Mouse (Mus musculus) lung, postnatal 4 days (tissue): ENCODE measurements at regions not wholly inside any gene's neighbourhood (a gene's known extent, or its start where the extent isn't known, plus 50 kb on each side); places are given as distances from the start of the nearest gene placed in this dataset.
A peak's percentile ranks its signal among the peaks of the same experiment; 100 is the strongest.

Source experiments
- DNase-seq, 2 experiments: peaks; one replicate each; pipeline ENCODE4 v3.0.0; 2021

DNA sequence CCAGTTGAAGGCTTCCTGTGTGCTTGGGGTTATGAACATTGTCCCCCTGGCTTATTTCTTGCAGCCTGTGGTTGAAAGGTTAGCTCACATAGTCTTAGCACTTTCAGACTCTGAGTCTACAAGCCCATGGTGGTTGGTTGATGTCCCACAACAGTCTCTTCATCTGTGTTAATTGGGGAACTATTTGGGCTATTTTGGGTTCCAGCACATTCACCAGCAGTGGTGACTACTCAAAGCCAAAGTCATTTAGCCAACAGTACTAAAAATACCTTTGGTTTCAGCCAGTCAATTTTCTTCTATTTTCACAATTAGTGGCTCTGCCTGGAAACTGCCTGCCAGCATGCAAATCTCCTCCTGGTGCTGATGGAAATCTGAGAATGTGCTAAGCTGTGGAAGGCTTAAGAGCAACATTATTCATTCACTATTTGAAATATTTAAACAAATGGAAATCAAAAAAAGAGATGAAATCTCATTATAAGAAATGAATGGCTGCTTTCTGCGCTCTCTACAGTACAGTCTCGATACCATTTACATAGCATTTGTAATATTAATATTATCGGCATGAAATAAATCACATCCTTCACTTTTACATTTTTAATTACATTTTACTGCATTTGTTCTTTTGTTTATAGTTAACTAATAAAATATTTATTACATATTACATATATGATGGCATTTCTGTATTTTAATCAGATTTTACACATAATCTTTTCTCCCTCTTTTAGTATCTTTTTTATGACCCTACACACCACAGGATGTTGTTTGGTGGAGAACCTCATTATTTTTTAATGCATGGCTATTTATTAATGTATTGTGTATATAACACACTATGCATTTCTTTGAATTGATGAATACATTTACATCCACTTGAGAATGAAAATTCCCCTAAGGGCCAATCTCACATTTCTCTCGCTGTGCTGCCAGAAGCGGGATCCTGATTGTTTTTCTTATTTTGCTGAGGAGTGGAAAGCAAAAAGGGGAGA, 1023.5 kb downstream of the Car8 start:
- DNase-seq, result no peak

DNA sequence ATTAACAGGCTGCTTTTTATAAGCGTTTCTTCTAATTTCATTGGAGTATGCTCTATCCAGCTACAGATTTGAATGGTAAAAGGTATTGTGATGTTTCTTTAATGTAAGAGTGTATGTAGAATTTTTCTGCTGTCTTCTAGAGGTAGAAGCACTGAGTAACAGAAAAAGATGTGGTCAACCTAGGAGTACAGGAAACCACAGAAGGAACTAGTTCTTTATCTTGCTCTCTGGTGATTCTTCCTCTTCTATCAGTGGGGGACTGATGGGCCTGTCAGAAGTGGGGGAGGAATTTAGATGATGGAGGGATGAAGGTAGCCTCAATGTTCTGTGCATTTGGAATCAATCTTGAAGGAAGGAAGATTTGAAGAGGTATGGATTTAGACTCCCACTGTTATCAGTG, 1031.9 kb downstream of the Car8 start:
- DNase-seq, result no peak

DNA sequence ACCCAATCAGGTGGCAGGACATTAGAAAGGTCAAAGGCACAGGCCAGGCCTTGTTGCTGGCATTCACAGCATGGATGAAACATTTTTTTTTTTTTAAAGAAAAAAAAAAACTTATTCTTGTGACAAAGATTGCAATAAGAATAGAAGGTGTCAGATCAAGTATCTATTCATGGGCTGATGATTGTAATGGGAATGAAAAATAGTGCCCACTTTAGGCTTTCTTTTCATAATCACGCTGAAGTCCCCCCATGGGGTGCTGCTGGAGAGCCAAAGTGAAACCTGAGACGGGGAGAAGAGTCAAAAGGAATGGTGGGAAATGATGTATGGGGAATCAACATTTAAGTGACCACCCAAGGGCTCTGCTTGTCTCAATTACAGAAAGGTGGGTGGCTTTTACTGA, 1037.0 kb downstream of the Car8 start:
- DNase-seq, result no peak

DNA sequence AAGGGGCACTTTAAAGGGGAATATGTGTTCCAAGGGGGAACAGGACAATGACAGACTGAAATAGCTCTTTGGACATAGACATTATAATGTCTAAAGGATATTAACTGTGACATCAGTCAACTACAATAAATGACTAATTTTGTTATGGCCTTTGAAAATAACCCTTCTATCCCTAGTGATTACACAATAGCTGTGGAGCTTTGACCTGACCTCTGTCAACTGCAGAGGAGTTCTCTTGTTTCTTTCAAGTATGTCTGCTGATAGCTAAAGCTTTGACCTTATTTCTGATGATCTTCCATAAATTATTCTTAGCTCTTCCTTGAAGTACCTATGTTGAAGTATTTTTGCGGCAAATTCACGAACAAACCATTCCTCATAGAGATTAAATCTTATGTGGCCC, 1038.9 kb downstream of the Car8 start:
- no peak for DNase-seq

DNA sequence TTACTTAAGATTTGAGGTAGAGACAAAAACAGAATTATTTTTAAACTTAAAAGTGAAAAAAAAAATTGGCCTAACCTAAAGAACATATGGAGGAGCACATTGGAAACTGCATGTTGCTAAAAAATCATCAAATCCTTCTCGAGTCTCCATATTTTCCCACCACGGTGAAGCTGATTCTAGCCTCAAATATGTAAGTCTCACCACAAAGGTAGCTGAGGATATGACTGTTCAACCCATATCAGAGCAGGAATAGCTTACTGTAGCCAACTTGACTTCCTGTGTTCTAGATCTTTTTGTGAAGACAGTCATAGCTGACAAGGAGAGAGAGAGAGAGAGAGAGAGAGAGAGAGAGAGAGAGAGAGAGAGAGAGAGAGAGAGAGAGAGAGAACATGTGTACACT, 1039.8 kb downstream of the Car8 start:
- no peak for DNase-seq

DNA sequence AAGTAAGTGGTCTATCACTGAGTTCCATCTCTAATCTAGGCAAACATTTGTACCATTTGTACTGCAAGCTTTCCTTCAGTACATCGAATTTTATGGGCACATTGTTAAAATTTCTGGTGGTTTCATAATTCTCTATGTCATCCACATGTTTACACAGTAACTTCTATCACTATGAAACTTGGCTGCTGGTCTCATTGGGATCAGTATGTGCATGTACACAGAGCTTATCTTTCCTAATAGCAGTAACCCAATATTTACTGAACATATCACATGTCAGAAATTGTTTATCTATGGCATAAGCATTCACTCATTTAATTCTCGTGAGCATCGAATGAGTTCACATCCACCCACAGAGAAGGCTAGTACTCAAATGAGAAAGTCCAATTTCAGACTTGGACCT, 1042.3 kb downstream of the Car8 start:
- no peak for DNase-seq

DNA sequence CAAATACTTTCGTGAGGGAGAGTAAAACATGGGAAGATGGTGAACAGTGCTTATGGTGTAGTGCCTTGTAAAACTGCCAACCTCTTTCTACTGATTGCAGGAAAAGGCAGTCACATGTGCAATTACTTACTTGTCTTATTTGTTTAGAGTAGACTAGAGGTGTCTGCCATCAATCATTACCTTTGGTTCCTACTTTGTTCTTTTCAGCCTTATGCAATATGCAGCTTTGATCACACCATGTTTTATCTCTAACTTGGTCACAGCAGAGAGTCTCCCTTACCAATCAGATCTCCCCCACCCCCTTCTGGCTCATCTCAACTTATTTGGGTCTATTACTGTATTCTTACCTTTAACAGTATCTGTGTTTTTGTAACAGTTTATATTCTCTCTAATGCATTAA, 1043.2 kb downstream of the Car8 start:
- no peak for DNase-seq

DNA sequence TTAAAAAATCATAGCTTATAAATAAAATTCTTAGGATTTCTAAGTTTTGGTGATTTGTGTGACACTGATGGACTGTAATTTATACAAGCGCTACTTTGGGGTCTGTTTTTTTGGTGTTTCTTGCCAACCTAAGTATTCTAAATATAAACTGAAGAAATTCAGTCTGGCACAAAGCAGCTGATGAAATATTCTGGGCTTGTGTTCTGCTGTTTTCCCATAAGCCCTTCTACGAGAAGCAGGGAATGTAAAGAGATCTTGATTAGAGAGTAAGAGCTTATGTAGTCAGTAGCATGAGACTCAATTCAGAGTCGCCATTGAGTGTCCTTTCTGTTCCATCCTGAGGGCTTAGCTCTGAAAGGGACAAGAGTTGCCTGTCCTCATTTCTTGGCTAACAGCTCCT, 1046.9 kb downstream of the Car8 start:
- no peak for DNase-seq

DNA sequence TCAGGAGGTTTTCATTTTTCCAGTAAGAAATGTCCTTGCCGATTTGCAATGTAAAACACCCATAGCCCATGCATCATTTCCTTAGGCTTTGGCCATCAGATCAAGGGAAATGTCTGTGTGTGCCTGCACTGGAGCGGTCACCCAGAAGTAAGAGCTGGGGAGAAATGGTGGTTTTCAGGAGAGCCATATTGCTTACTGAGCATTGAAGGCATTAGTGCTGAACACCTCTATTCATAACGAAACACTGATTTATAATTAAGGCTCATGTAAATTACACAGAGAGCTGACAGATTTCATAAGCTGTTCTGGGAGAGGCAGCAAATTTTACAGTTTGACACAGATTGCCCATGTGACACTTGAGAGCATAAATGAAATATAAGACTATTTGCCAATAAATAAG, 1047.6 kb downstream of the Car8 start:
- no peak for DNase-seq

DNA sequence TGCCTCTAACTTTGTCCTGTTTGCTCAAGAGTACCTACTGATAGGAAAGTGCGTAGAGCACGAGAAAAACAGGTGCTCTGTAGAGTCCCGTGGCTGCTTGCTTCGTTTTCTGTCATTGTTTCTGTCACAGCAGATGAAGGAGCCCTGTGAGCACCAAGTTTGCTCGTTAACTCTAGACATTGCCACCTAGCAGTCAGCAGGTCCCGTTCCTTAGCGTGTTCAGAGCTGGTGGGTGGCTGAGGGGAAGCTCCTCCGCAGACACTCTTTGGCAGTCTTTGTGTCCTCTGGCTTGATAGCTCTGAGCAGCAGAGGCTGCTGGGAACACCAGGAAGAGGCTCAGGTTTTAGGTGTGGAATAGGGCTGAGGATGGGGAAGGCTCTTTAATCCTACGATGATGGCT, 1063.8 kb downstream of the Car8 start:
- DNase-seq, result no peak

DNA sequence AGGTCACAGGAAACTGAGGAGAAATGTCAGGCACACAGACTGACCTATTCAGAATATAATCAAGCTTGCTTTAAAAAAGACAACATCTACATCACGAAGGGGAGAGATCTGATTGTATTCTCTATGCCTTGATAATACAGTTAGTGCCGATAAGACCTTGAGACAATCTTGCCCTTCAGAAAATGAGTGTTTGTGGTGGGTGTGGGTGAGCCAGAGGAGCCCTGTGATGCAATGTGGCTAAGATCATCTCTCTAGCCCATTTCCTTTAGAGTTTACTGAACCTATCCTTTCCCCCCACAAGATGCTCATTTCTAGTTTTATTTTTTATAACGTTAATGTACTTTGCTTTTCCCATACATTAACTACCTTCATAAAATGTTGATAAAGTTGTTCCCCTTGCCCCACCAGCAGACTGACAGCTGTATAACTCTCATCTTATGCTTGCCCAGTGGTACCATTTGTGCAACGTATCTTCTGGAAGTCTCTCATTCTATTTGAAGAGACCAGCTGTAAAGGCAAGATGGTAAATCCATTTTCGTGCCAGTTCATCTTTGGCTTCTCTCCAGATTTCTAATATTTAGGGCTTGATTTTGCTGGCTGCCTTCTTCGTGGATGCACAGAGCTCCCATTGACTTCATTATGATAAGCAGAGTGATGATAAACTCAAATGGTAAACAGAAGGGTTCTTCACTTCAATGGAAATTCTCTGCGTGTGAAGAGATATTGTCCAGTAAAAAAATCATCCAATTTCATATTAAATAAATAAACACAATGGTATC, 1066.1 kb downstream of the Car8 start:
- DNase-seq, result no peak

DNA sequence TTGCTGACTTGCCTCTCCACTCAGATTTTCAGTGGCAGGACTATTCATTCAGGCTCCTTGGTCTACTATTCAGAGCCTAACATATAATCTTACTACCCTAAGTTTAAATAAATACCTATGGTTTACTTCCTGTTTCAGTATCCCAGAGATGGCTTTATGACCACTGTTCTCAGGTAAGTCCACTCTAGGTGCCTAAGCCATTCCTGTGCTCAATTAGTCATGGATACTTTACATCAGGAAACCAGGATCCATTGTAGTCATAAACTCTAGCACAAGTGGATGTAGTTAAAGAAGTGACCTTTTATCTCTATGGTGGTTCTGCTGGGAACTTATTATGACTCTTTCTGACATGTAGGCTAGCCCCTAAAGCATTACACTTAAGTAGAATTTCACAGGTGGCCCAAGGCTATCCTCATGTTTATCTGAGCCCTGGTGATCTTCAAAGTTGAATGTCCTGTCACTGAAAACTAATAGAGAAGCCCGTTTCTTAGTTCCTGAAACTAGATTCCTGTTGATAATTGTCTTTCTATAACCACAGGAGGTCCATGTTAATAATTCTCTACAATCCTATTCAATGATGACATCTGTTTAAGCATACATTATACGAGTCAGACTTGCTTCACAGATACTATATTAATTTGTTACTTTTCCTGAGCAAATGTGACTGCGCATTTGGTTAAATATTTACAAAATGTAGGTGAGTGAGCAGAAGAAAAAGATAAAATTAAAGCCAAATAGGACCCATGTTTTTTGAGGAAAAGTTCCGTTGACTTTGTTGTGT, 1067.0 kb downstream of the Car8 start:
- DNase-seq, result no peak

DNA sequence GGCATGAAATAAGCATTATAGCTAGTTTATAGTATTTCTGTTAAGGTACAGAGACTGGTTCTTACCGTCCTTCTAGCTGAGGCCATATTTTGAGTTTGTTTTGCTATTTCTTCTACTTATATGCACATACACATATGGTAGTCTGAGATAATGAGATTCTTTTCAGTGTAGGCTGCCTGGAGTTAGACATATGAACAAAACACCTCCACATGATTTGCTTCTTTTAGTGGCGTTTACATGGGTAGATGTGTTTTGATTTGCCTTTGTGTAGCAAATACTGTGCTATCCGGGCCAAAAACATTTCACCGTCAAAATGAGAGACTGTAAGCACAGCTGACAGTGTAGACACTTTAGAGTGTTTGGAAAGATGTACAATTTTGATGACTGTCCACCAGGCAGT, 1077.4 kb downstream of the Car8 start:
- no peak for DNase-seq

DNA sequence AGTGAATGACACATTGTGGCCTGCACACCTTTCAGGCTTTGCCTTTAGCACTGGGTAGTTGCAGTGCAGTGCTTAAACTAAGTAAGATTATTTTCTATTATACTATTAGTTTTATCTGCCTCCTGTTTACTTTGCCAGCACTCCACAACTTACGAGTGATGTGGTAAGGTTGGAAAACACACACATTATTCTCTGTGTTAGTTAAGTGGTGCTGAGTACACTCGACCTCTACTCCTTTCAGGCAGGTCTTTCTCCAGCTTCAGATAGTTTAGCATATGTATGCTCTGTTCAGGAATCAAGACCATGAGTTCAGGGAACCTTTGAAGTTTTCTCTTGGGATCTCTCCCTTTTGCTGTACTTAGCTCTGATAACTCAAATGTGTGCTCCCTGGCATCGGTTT, 1081.0 kb downstream of the Car8 start:
- DNase-seq, result no peak

DNA sequence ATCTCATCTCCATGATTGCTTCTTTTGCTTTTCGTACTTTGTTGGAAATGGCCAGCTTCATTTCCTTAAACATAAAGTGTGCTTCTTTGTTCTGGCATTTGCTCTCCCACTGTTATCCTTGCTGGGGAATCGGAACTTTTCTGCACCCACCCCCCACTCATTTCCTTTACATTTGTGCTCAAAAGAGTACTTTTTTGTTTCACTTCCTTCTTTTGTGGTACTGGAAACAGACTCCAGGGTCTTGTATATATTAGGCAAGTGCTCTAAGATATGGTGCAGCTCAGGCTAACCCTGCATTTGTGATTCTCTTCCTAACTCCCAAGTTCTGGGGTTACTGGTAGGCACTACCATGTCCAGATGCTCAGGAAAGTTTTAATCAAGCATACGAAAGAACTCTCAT, 1084.6 kb downstream of the Car8 start:
- no peak for DNase-seq

DNA sequence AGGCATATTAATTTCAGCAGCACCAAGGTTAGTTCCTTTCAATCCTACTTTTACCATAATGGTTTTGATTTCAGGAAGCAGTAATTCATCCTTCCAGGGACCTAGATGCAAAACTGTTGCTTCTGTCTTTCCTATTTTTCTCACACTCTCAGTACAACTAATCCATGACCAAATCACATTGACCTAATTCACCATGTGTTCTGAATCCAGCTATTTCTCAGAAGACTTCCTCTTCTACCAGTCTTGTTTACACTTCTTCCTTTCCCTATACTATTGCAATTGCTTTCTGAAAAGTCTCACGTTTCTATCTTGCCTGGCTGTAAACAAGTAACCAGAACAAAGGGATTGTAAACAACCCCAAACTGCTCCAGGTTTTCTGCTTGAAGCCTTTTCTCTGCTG, 1085.0 kb downstream of the Car8 start:
- DNase-seq, result no peak

DNA sequence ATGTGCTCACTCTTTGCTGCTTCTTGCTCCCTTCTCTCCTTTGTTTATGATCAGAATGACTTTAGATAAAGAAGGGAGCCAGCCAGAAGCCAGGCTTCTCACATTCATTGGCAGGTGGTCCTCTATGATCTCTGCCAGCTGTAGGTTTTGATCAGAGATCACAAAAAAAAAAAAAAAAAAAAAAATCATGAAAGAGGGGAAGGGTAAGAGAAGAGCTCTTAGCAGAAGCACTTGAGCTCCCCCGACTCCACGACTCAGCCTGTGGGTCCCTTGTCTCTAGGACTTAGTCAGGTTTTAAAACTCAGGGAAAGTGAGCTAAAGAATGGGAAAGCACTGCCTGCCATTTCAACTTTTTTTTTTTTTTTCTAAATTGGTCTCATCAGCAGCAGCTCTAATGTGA, 1093.1 kb downstream of the Car8 start:
- DNase-seq, result no peak

DNA sequence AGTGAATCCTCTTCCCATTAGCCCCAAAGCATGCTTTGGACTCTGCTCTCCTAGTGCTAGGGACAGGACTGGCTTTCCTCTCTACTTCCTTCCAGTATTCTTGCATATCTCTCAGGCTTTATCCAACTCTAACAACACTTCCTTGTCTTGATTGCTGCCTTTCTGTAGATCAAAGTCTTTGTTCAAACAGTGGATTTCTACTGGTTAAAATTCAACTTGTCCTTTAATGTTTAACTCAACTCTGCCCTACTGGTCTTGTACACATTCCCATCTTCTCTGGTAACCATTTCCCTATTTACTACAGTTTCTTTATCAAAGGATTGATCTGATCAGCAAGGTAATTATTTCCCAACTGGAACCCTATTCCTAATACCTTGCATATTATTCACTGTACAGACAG, 1094.6 kb downstream of the Car8 start:
- no peak for DNase-seq

DNA sequence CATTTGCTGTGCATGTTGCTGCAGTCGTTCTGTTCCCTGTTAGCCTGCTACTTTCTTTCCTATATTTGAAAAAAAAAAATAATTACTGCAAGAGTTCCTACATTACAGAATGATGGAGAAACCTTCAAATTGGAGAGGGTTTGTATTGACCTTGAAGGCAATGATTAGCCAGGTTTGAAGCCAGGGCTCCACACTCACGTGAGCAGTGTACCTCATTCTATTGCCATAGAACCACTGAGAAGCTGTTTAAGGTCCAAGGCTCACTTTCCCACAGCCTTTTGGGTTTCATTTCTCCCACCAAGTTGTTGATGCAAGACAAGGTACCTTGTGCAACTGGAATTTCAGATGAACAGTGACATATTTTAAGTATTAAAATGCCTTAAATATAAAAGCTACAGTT, 1095.2 kb downstream of the Car8 start:
- DNase-seq, result no peak

DNA sequence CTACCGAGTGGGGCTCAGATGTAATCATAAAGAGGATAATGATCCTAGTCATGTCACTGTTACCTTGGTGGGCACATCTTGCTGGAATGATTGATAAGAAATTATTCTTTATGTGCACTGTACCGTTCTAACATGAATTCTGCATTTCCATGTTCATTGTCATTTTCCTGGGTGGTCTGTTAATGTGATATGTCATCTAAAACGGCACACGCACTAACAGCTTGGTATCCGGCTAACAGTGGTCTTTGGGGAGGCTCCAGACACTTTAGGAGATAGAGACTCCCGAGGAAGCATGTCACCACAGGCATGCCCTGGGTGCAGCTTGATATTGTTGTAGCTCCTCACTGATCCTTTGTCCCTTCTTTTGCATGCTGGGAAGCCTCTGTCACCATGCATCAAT, 1096.1 kb downstream of the Car8 start:
- no peak for DNase-seq

DNA sequence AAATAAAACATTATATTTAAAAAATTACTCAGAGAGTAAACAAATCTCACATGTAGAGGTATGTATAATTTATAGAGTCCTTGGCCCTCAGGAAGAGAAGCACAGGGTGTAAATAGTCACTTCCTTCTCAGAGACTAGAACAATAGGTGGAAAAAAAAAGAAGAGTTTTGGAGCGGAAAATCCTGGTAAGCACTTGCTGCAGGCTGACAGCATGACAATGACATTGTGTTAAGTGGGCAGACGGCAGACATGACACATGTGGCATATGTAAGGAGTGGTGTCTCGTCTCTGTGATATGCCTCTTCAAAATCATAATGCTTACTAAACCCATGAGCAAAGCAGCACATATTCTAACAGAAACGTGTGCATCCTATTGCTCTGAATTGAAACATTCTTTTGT, 1126.7 kb downstream of the Car8 start:
- DNase-seq, result peak; percentile 7 to 20

DNA sequence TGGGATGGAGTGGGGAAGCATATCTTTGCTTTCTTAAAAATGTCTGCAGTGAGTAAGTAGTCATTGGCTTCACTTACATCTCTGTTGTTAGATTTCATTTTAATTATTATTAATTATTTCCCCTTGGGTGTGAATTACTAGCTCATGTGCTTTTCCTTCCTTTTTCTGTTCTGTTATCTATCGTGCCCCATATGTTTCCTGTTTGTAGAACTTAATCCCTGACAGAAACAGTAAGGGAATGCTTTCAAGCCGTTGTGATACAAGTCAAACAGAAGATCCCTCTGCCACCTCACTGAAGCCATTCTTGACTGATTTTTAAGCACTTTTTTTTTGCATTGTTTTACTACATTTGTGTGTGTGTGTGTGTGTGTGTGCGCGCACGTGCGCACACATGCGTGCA, 1145.9 kb downstream of the Car8 start:
- DNase-seq, result no peak

DNA sequence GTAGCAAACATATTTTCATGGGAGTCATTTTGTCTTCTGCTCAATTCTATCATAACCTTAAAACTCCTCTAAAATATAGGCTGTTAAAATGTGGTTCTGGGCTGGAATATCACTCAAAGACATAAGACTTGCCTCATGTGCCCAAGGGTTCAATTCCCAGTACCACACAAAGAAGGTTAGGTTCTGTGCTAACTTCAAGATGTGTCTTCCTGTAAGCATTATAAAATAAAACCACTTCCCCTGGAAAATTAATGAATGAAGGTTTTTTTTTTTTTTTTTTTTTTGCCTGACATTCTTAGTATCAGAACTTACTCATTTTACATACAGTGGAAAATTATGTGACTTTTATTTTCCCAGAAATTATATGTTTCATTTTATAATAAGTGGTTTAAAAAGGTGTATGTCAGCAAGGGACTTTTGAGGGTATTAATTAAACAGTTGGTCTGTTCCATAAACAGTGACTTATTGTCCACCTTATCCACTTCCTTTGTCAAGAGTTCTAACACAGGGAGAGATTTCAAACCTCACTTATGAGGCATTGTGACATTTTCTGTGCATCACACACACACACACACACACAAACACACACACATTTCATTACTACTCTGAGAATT, 1147.5 kb downstream of the Car8 start:
- DNase-seq, result no peak
